Mouse (Mus musculus): Measurements from ENCODE around the gene Acad10.

DNA sequence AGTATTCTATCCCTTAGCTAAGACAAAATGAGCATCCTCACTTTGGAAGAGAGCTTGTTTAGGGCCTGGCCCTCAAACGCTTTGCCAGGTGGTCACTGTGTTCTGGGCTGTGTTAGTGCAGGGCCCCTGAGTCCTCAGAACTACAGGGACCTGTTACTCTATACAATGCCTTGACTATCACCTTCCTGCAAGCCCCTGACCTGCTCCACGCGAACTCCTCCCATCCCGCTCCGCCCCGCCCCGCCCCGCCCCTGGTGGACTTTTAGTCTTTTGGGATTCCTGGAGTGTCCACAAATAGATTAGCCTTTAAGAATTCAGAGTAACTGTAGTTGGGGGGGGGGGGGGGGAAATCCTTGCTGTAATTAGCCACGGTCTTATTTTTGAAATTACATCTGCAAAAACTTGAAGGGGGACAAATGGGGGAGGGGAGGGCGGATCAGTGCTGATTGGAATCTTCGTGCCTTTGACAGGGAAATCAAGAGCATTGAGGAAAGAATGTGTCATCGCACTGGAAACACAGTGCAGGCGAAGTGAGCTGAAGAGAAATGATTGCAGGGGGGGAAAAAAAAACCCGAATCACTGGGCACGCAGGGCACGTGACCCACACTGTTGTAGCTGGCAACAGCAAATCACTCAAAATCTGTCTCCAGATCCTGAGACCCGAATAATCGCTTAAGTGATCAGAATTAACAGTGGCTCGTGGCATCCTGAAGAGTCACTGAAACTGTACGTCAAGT lies 44.4 kb upstream of the Acad10 start:
- no peak for TF ChIP-seq GATA1 (IDR thresholded peaks at IDR 0.05; ENCODE audit: borderline replicate concordance, low read length)
- no peak for TF ChIP-seq FLI1 (IDR thresholded peaks at IDR 0.05; ENCODE audit: low read length)
